Mouse (Mus musculus): Measurements from ENCODE around the gene Zscan21. TPM values are rescaled to one million over a fixed set of nuclear protein-coding genes. Genes with fewer than 3 reads are reported as not detected.

Gene Zscan21
- 1.8 and 2.3 TPM in 2 replicates for polyA plus RNA-seq (2012; rRNA removed)

GRCm38 (mm10) chr5:138116255-138117198 lies at the start of gene Zscan21:
Gene Zscan21 (plus strand): TSS chr5:138116903.

DNA sequence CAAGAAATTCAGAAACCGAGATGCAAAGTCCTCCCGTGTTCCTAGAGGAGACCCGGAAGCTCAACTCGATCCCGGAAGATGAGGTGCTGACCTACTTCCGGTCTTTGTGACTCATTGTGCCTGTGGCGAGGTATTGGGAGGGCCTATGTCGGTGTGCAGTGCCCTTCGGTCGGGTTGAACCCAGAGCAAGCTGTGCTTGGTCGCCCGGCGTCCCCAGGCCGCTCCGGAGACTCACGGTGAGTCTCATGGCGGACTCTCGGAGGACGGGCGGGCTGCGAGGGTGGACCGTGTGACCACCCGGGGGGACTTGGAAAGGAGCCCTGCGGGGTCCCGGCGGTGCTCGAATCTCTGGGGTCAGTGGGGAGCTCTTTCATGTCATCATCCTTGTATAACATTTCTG lies 31.7 kb upstream of the Zscan21 start, which contains the start of gene Zkscan1:
Zkscan1 (plus strand) TSS at position 89 of the 400 bp plus-strand sequence.

DNA sequence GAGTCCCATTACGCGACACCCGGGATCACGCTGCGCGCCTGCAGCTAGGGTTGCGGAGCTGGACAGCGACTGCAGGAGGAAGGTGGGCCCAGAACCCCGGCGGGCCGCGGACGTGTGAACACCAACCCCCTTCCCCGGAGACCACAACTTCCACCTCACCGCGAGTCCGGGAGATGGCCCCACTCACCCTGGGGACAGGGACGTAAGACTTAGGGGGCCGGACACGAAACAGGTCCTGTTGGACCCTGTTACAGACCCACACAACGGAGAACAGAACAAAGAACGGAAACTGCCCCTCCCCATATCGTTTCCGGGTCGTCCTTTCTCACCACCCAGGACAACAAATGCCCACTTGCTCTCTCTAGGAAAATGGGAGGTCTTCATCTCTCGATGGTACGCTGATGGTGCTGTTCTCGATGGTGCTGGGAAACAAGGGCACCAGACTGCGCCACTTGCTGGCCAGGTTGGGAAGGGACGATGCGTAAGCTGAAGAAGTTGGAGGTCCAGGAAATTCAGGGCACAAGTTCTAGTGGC lies 38.8 kb downstream of the Zscan21 start, which contains the start of gene Zfp113:
Zfp113 (minus strand) TSS at position 302 of the 534 bp plus-strand sequence.

DNA sequence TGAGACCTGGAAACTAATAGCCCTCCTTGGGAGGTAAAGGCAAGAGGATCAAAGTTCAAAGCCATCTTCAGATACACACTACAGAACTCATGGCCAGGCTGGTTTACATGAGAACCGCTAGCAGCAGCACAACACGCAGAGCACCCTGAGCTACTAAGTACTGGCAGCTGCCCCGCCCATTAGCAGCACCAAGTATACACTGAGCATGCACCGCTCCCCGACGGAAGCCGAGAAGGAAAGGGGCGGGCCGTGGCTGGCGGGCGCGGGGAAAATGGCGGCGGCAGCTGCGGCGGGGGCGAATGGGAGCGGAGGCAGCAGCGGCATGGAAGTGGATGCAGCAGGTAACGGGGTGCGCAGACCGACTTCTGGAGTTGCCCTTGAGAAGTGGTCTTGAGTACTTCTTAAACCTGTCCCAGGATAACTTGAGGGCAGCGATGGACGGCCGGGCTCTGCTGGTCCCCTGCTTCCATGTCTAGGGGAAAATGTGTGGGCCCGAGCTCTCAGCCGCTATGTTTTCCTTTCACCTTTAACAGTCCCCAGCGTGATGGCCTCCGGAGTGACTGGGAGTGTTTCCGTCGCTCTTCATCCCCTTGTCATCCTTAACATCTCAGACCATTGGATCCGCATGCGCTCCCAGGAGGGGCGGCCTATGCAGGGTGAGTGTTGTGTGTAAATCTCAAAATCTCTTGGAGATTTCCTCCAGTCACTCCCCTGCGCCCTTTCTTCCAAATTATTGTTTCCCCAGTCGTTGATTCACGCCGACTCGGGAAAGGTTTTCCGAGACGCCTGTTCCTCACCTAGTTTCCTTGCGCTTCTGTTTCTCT lies 44.4 kb downstream of the Zscan21 start, which contains the start of gene Cops6:
Cops6 (plus strand) TSS at position 230 of the 824 bp plus-strand sequence.

DNA sequence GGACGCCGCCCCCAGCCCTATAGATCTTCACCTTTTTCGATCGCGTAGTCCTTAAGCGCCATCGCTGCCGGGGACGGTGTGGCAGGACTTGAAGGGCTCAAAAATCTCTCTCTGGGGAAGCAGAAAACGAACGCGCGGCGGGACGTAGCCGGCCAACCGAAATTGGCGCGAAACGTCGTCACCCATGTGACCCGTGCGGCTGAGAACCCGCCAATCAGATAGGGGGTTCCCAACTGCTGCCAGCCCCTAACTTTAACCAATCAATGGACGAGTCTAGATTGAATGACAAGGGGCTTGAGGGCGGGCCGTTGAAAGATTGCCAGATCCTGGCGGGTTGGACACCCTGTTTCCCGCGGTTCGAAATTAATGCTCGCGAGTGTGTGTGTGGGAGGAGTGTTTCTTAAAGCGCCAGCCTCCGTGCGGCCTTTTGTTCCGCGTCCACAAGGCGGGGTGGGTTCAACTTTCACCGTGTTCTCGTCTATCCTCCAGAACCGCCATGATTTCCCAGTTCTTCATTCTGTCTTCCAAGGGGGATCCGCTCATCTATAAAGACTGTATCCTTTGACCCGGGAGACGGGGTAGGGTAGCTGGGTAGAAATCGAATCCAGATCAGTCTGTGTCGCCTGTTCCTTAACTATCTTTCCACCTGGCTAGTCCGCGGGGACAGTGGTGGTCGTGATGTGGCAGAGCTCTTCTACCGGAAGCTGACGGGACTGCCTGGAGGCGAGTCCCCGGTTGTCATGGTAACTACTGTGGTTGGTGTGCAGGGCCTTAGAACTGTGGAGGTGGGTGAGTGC lies 55.2 kb downstream of the Zscan21 start, which contains the start of the genes Ap4m1 and Mcm7:
Ap4m1 (plus strand) TSS at position 308 of the 797 bp plus-strand sequence.
Mcm7 (minus strand) TSS at position 728 of the 797 bp plus-strand sequence.

Other genes with a start within 250 kb of the Zscan21 start
- gene Pilrb2, start 245.1 kb upstream of the Zscan21 start, polyA plus RNA-seq (2012; rRNA removed): 0.54 and 1.1 TPM in 2 replicates
- 0.75 and 0.96 TPM in 2 replicates for gene Cyp3a13, start 195.3 kb upstream of the Zscan21 start, polyA plus RNA-seq (2012; rRNA removed)
- 0.04 and 0.17 TPM in 2 replicates for gene Gjc3, start 153.8 kb upstream of the Zscan21 start, polyA plus RNA-seq (2012; rRNA removed)
- gene Azgp1, start 135.4 kb upstream of the Zscan21 start, polyA plus RNA-seq (2012; rRNA removed): 0.29 and 0.66 TPM in 2 replicates
- not detected in 2 replicates for gene Smok3a, start 95.6 kb upstream of the Zscan21 start, polyA plus RNA-seq (2012; rRNA removed)
- gene Smok3b, start 95.5 kb upstream of the Zscan21 start, polyA plus RNA-seq (2012; rRNA removed): not detected in 2 replicates
- not detected in 2 replicates for gene Smok3c, start 63.7 kb upstream of the Zscan21 start, polyA plus RNA-seq (2012; rRNA removed)
- 0.51 and 0.96 TPM in 2 replicates for gene Zkscan1, start 31.8 kb upstream of the Zscan21 start, polyA plus RNA-seq (2012; rRNA removed)
- 0.71 and 4.4 TPM in 2 replicates for gene Zfp113, start 38.8 kb downstream of the Zscan21 start, polyA plus RNA-seq (2012; rRNA removed)
- gene Cops6, start 44.2 kb downstream of the Zscan21 start, polyA plus RNA-seq (2012; rRNA removed): 27.9 and 34.4 TPM in 2 replicates
- gene Ap4m1, start 55.1 kb downstream of the Zscan21 start, polyA plus RNA-seq (2012; rRNA removed): 14.2 and 21.4 TPM in 2 replicates
- 11.0 and 11.9 TPM in 2 replicates for gene Mcm7, start 55.5 kb downstream of the Zscan21 start, polyA plus RNA-seq (2012; rRNA removed)
- 25.5 and 27.1 TPM in 2 replicates for gene Taf6, start 70.5 kb downstream of the Zscan21 start, polyA plus RNA-seq (2012; rRNA removed)
- 0.42 and 0.67 TPM in 2 replicates for gene Cnpy4, start 70.6 kb downstream of the Zscan21 start, polyA plus RNA-seq (2012; rRNA removed)
- gene Mblac1, start 77.4 kb downstream of the Zscan21 start, polyA plus RNA-seq (2012; rRNA removed): 1.9 and 4.5 TPM in 2 replicates
- 0.24 and 0.51 TPM in 2 replicates for gene Nxpe5, start 109.0 kb downstream of the Zscan21 start, polyA plus RNA-seq (2012; rRNA removed)
- gene Lamtor4, start 138.6 kb downstream of the Zscan21 start, polyA plus RNA-seq (2012; rRNA removed): 86.0 and 110 TPM in 2 replicates
- gene BC037034, start 147.1 kb downstream of the Zscan21 start, polyA plus RNA-seq (2012; rRNA removed): 38.2 and 49.6 TPM in 2 replicates
- gene Gal3st4, start 155.9 kb downstream of the Zscan21 start, polyA plus RNA-seq (2012; rRNA removed): 1.8 and 2.4 TPM in 2 replicates
- gene Gm43720, start 163.1 kb downstream of the Zscan21 start, polyA plus RNA-seq (2012; rRNA removed): not detected in 2 replicates
- 1.7 and 2.6 TPM in 2 replicates for gene Gpc2, start 163.1 kb downstream of the Zscan21 start, polyA plus RNA-seq (2012; rRNA removed)
- gene Stag3, start 163.3 kb downstream of the Zscan21 start, polyA plus RNA-seq (2012; rRNA removed): 0.04 and 0.19 TPM in 2 replicates
- 0.09 TPM in 1 of 2 replicates, not detected in the other for gene Pvrig, start 225.1 kb downstream of the Zscan21 start, polyA plus RNA-seq (2012; rRNA removed)

Data from stomach, adult 2 months (tissue).